Comparison of ENCODE assay signal across 8 mouse cellular contexts in the genomic region with DNA sequence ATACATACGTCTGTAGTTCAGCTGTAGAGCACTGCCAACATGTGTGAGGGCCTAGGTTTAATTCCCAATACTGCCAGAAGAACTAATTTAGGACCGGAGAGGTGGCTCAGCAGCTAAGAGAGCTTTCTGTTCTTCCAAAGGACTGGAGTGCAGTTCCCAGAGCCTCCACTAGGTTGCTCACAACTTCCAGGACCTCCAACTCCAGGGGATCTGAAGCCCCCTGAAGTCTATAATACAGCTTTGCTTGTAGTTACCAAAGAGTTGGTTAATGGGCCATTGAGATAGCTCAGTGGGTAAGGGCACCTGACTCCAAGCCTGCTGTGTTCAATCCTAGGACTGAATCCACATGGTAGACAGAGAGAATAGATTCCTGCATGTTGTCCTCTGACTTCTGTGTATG. TPM values are rescaled to one million over a fixed set of nuclear protein-coding genes. Genes with fewer than 3 reads are reported as not detected.
A peak's percentile ranks its signal among the peaks of the same experiment; 100 is the strongest.
DNase-seq lines count a peak whose midpoint lies in the region; ATAC-seq and TF ChIP-seq lines count a peak whose summit lies in the region.

No protein-coding gene starts in this region.

- no peaks in the 10 kb centered on the region for H3K27me3 ChIP-seq in kidney, adult 2 months (replicated peaks; ENCODE audit: control insufficient read depth, insufficient read depth, low read length)
- H3K27me3 ChIP-seq in kidney, embryonic 15.5 days = no peaks in the 10 kb centered on the region

- intact Hi-C loops in heart, postnatal 25 days (cut with DNase I) = no loop called here

- H3K4me2 ChIP-seq in kidney, embryonic 15.5 days = no peak overlapping the region

- no peak for ATAC-seq in kidney, embryonic 15.5 days (replicated peaks; ENCODE audit: low FRiP score)
- ATAC-seq in erythroblast, adult 5-6 weeks (replicated peaks; ENCODE audit: low FRiP score, poor library complexity, severe bottlenecking) = peak; percentile 67

- TF ChIP-seq CTCF in kidney, adult 2 months (conservative IDR thresholded peaks at IDR 0.05; ENCODE audit: insufficient read depth, insufficient read length, low read depth, low read length) = peak; percentile 23; the same call in 1 of the 2 replicates

- no peak overlapping the region for H3K4me3 ChIP-seq in kidney, adult 2 months (ENCODE audit: insufficient read depth, low read depth, low read length)
- no peak overlapping the region for H3K4me3 ChIP-seq in kidney, embryonic 15.5 days (replicated peaks)

- no peaks in the 10 kb centered on the region for H3K9me3 ChIP-seq in kidney, embryonic 15.5 days (replicated peaks)

- no peak overlapping the region for H3K27ac ChIP-seq in kidney, adult 2 months (ENCODE audit: insufficient read depth, low read depth, low read length)
- no peak overlapping the region for H3K27ac ChIP-seq in kidney, embryonic 15.5 days

- H3K36me3 ChIP-seq in kidney, adult 2 months (ENCODE audit: control insufficient read depth, insufficient read depth, low read length) = no peaks in the 10 kb centered on the region
- no peaks in the 10 kb centered on the region for H3K36me3 ChIP-seq in kidney, embryonic 15.5 days

- H3K4me1 ChIP-seq in kidney, adult 2 months (ENCODE audit: control insufficient read depth, insufficient read depth, low read length) = peaks cover under 1% of the 10 kb centered on the region; the same call in 1 of the 2 replicates
- H3K4me1 ChIP-seq in kidney, embryonic 15.5 days = peaks cover 1% of the 10 kb centered on the region

- DNase-seq in kidney, adult 2 months = no peak
- peak; percentile 34 to 69 for DNase-seq in spleen, postnatal 4 days (ENCODE audit: low spot score in 2 of 2)
- DNase-seq in spleen, postnatal 14 days (ENCODE audit: low spot score in 2 of 2) = no peak
- peak; percentile 25 to 33 for DNase-seq in thymus, postnatal 36 days
- DNase-seq in heart, postnatal 25 days (ENCODE audit: low spot score) = no peak
- no peak for DNase-seq in right cerebral cortex, postnatal 4 days

- H3K9ac ChIP-seq in kidney, embryonic 15.5 days = no peak overlapping the region

- no peak for TF ChIP-seq POLR2A in kidney, adult 2 months (IDR thresholded peaks at IDR 0.05; ENCODE audit: low read depth, low read length)

- 90% methylated on average over 2 of the region's 2 CpGs for WGBS in kidney, adult 2 months
- WGBS in kidney, embryonic 15.5 days = 84% methylated on average over 2 of the region's 2 CpGs

RNA-seq across cellular contexts. Expression of a gene that starts 39.1 kb away (rescaled TPM):
- polyA plus RNA-seq in kidney, adult 2 months (2012; rRNA removed) = 26.3 and 28.4 TPM in 2 replicates
- polyA plus RNA-seq in kidney, embryonic 15.5 days (2015; fragmentation: Nextera tagmentation; extraction: Ambion mirVana) = 25.3 and 25.4 TPM in 2 replicates
- 7.5 and 11.9 TPM in 2 replicates for total RNA-seq in erythroblast, adult 5-6 weeks (2015; ENCODE audit: low replicate concordance)
- 2.1 and 8.0 TPM in 2 replicates for total RNA-seq in erythroblast, adult 5-6 weeks (2017; ENCODE audit: low replicate concordance)
- 10 to 100 TPM; 21.7 to 39.7 TPM for total RNA-seq in heart, postnatal 25 days (2021)

RNA-seq across cellular contexts. Expression of a gene that starts 40.6 kb away (rescaled TPM):
- polyA plus RNA-seq in kidney, adult 2 months (2012; rRNA removed) = 45.3 and 45.7 TPM in 2 replicates
- 42.3 and 44.6 TPM in 2 replicates for polyA plus RNA-seq in kidney, embryonic 15.5 days (2015; fragmentation: Nextera tagmentation; extraction: Ambion mirVana)
- 20.9 and 37.8 TPM in 2 replicates for total RNA-seq in erythroblast, adult 5-6 weeks (2015; ENCODE audit: low replicate concordance)
- 26.1 and 57.7 TPM in 2 replicates for total RNA-seq in erythroblast, adult 5-6 weeks (2017; ENCODE audit: low replicate concordance)
- total RNA-seq in heart, postnatal 25 days (2021) = 100 to 1,000 TPM; 125 to 141 TPM

RNA-seq across cellular contexts. Expression of a gene that starts 55.7 kb away (rescaled TPM):
- polyA plus RNA-seq in kidney, adult 2 months (2012; rRNA removed) = 98.9 and 109 TPM in 2 replicates
- 951 and 997 TPM in 2 replicates for polyA plus RNA-seq in kidney, embryonic 15.5 days (2015; fragmentation: Nextera tagmentation; extraction: Ambion mirVana)
- total RNA-seq in erythroblast, adult 5-6 weeks (2015; ENCODE audit: low replicate concordance) = 243 and 249 TPM in 2 replicates
- total RNA-seq in erythroblast, adult 5-6 weeks (2017; ENCODE audit: low replicate concordance) = 216 and 335 TPM in 2 replicates
- total RNA-seq in heart, postnatal 25 days (2021) = 100 to 1,000 TPM; 102 to 103 TPM

RNA-seq across cellular contexts. Expression of a gene that starts 58.9 kb away (rescaled TPM):
- 5.7 TPM in 2 replicates for polyA plus RNA-seq in kidney, adult 2 months (2012; rRNA removed)
- polyA plus RNA-seq in kidney, embryonic 15.5 days (2015; fragmentation: Nextera tagmentation; extraction: Ambion mirVana) = 16.5 TPM in 2 replicates
- total RNA-seq in erythroblast, adult 5-6 weeks (2015; ENCODE audit: low replicate concordance) = 20.4 and 30.9 TPM in 2 replicates
- total RNA-seq in erythroblast, adult 5-6 weeks (2017; ENCODE audit: low replicate concordance) = 12.4 and 16.4 TPM in 2 replicates
- total RNA-seq in heart, postnatal 25 days (2021) = 10 to 100 TPM; 11.8 to 14.6 TPM

Comparison
In these comparisons a context has a peak if more than half of its experiments do, and no peak if none do; other contexts are left out.
1. DNase-seq: peak in spleen, postnatal 4 days (2 of 2) and thymus, postnatal 36 days (2 of 2); none in kidney, adult 2 months (single experiment), spleen, postnatal 14 days (0 of 2), heart, postnatal 25 days (single experiment) and right cerebral cortex, postnatal 4 days (single experiment).